In genomic region chr12:85813599-85813998, GRCm38 (mm10) we compare ENCODE assay signal across 9 mouse cellular contexts. TPM values are rescaled to one million over a fixed set of nuclear protein-coding genes. Genes with fewer than 3 reads are reported as not detected.
DNase-seq lines count a peak whose midpoint lies in the region; ATAC-seq and TF ChIP-seq lines count a peak whose summit lies in the region.
"Had no signal": no experiment of that assay in that cellular context is flagged by ENCODE, and none has a peak within 500 bp of the region (broad histone marks: within the 10 kb centered on the region; RNA-seq: fewer than 3 reads in every experiment).

No protein-coding gene starts in this region.

- no peaks in the 10 kb centered on the region for H3K9me3 ChIP-seq in neural tube, embryonic 12.5 days
- no peaks in the 10 kb centered on the region for H3K9me3 ChIP-seq in neural tube, embryonic 15.5 days (replicated peaks)
- no peaks in the 10 kb centered on the region for H3K9me3 ChIP-seq in heart, postnatal 0 days (replicated peaks; ENCODE audit: control insufficient read depth, low read length)
- H3K9me3 ChIP-seq in stomach, postnatal 0 days (ENCODE audit: control insufficient read depth, low read length), result no peaks in the 10 kb centered on the region
- H3K9me3 ChIP-seq in limb, embryonic 10.5 days (replicated peaks), result no peaks in the 10 kb centered on the region

- no peak overlapping the region for H3K4me3 ChIP-seq in neural tube, embryonic 12.5 days
- H3K4me3 ChIP-seq in neural tube, embryonic 15.5 days (replicated peaks), result no peak overlapping the region
- no peak overlapping the region for H3K4me3 ChIP-seq in heart, postnatal 0 days (ENCODE audit: low read depth, low read length)
- no peak overlapping the region for H3K4me3 ChIP-seq in liver, adult 2 months (ENCODE audit: insufficient read depth, low read depth, low read length)
- H3K4me3 ChIP-seq in stomach, postnatal 0 days (ENCODE audit: low read depth, low read length), result no peak overlapping the region
- no peak overlapping the region for H3K4me3 ChIP-seq in limb, embryonic 10.5 days
- H3K4me3 ChIP-seq: myocyte had no signal

- no peak overlapping the region for H3K27ac ChIP-seq in neural tube, embryonic 12.5 days
- no peak overlapping the region for H3K27ac ChIP-seq in neural tube, embryonic 15.5 days (replicated peaks)
- peak overlapping the region; percentile 78 for H3K27ac ChIP-seq in heart, postnatal 0 days (ENCODE audit: low read depth)
- 0 out of 2 replicates have a peak overlapping the region, but pooled peaks have one; percentile 32 for H3K27ac ChIP-seq in liver, adult 2 months (replicated peaks; ENCODE audit: insufficient read depth, low read depth, low read length)
- H3K27ac ChIP-seq in stomach, postnatal 0 days (replicated peaks), result no peak overlapping the region
- no peak overlapping the region for H3K27ac ChIP-seq in limb, embryonic 10.5 days

- H3K36me3 ChIP-seq in neural tube, embryonic 12.5 days, result peaks cover 50% of the 10 kb centered on the region
- peaks cover 44% of the 10 kb centered on the region for H3K36me3 ChIP-seq in neural tube, embryonic 15.5 days
- H3K36me3 ChIP-seq in heart, postnatal 0 days (replicated peaks; ENCODE audit: control insufficient read depth, insufficient read depth, low read length), result peaks cover 26% of the 10 kb centered on the region
- H3K36me3 ChIP-seq in liver, adult 2 months (ENCODE audit: control insufficient read depth, insufficient read depth, low read length), result peaks cover 26% of the 10 kb centered on the region
- H3K36me3 ChIP-seq in stomach, postnatal 0 days (ENCODE audit: control insufficient read depth, insufficient read depth, low read length), result peaks cover 15% of the 10 kb centered on the region
- H3K36me3 ChIP-seq in limb, embryonic 10.5 days, result peaks cover 81% of the 10 kb centered on the region

- H3K4me2 ChIP-seq in neural tube, embryonic 12.5 days (replicated peaks), result no peak overlapping the region
- H3K4me2 ChIP-seq in neural tube, embryonic 15.5 days, result no peak overlapping the region
- H3K4me2 ChIP-seq in heart, postnatal 0 days (ENCODE audit: low read depth, low read length), result no peak overlapping the region
- no peak overlapping the region for H3K4me2 ChIP-seq in stomach, postnatal 0 days (replicated peaks; ENCODE audit: low read depth)

- 0 out of 2 replicates have a peak overlapping the region, but pooled peaks have one; percentile 21 for H3K9ac ChIP-seq in neural tube, embryonic 12.5 days
- no peak overlapping the region for H3K9ac ChIP-seq in neural tube, embryonic 15.5 days (replicated peaks)
- H3K9ac ChIP-seq in heart, postnatal 0 days (replicated peaks; ENCODE audit: low read depth, low read length), result no peak overlapping the region
- no peak overlapping the region for H3K9ac ChIP-seq in liver, adult 2 months (ENCODE audit: low read depth, low read length)
- no peak overlapping the region for H3K9ac ChIP-seq in stomach, postnatal 0 days (ENCODE audit: low read length)

- whole genome bisulfite sequencing in neural tube, embryonic 12.5 days, result 79% methylated on average over 2 of the region's 2 CpGs
- 73% methylated on average over 2 of the region's 2 CpGs for WGBS in neural tube, embryonic 15.5 days
- 38% methylated on average over 2 of the region's 2 CpGs for WGBS in heart, postnatal 0 days
- 13% methylated on average over 2 of the region's 2 CpGs for WGBS in liver, adult 2 months
- WGBS in stomach, postnatal 0 days, result 57% methylated on average over 2 of the region's 2 CpGs
- 81% methylated on average over 2 of the region's 2 CpGs for WGBS in limb, embryonic 10.5 days

- ATAC-seq in neural tube, embryonic 12.5 days (ENCODE audit: low FRiP score, low read depth), result no peak
- no peak; the same call in 1 of the 2 replicates for ATAC-seq in neural tube, embryonic 15.5 days (ENCODE audit: low FRiP score)
- peak; percentile 47 for ATAC-seq in heart, postnatal 0 days (ENCODE audit: insufficient read depth, low read depth)
- ATAC-seq in stomach, postnatal 0 days (ENCODE audit: low FRiP score, low TSS enrichment), result peak; percentile 67

- TF ChIP-seq EP300 in heart, postnatal 0 days (IDR thresholded peaks at IDR 0.05; ENCODE audit: low read depth), result peak; percentile 59; the same call in 1 of the 2 replicates
- no peak for TF ChIP-seq EP300 in stomach, postnatal 0 days (optimal IDR thresholded peaks at IDR 0.05)

- TF ChIP-seq POLR2A in liver, adult 2 months (IDR thresholded peaks at IDR 0.05; ENCODE audit: extremely low read depth, insufficient read depth, low read length), result no peak

- no peaks in the 10 kb centered on the region for H3K4me1 ChIP-seq in neural tube, embryonic 12.5 days
- 0 out of 2 replicates have a peak, but pooled peaks cover 2% of the 10 kb centered on the region for H3K4me1 ChIP-seq in neural tube, embryonic 15.5 days
- H3K4me1 ChIP-seq in heart, postnatal 0 days (ENCODE audit: control insufficient read depth, insufficient read depth), result peaks cover 27% of the 10 kb centered on the region
- H3K4me1 ChIP-seq in liver, adult 2 months (ENCODE audit: control insufficient read depth, insufficient read depth, low read length), result peaks cover 10% of the 10 kb centered on the region
- no peaks in the 10 kb centered on the region for H3K4me1 ChIP-seq in stomach, postnatal 0 days (replicated peaks; ENCODE audit: control insufficient read depth, insufficient read depth)
- H3K4me1 ChIP-seq in limb, embryonic 10.5 days, result no peaks in the 10 kb centered on the region

- DNase-seq in heart, postnatal 0 days (ENCODE audit: low spot score), result peak; percentile 26
- peak; percentile 85 for DNase-seq in liver, adult 2 months (ENCODE audit: extremely low read depth, low read depth, low spot score)
- DNase-seq in stomach, postnatal 0 days (ENCODE audit: low spot score), result peak; percentile 33
- no peak for DNase-seq in limb, embryonic 10.5 days (ENCODE audit: low spot score)
- no peak for DNase-seq in adipocyte (ENCODE audit: low spot score)
- DNase-seq in urinary bladder, postnatal 10 days (ENCODE audit: low spot score), result no peak

- H3K79me2 ChIP-seq in liver, adult 2 months (ENCODE audit: control insufficient read depth, insufficient read depth, low read length), result no peaks in the 10 kb centered on the region

- no peak for TF ChIP-seq CTCF in heart, postnatal 0 days (IDR thresholded peaks at IDR 0.05; ENCODE audit: low read depth)
- TF ChIP-seq CTCF in liver, adult 2 months (IDR thresholded peaks at IDR 0.05; ENCODE audit: low read depth, low read length), result no peak
- TF ChIP-seq CTCF in stomach, postnatal 0 days (IDR thresholded peaks at IDR 0.05; ENCODE audit: low read depth), result no peak

- H3K27me3 ChIP-seq in neural tube, embryonic 12.5 days (replicated peaks), result no peaks in the 10 kb centered on the region
- H3K27me3 ChIP-seq in neural tube, embryonic 15.5 days (replicated peaks), result no peaks in the 10 kb centered on the region
- H3K27me3 ChIP-seq in heart, postnatal 0 days (ENCODE audit: control insufficient read depth, insufficient read depth, low read length), result no peaks in the 10 kb centered on the region
- H3K27me3 ChIP-seq in liver, adult 2 months (ENCODE audit: control insufficient read depth, insufficient read depth, low read length), result no peaks in the 10 kb centered on the region
- no peaks in the 10 kb centered on the region for H3K27me3 ChIP-seq in stomach, postnatal 0 days (ENCODE audit: control insufficient read depth, insufficient read depth, low read length)
- H3K27me3 ChIP-seq in limb, embryonic 10.5 days (ENCODE audit: low read depth, poor library complexity, severe bottlenecking), result no peaks in the 10 kb centered on the region

RNA-seq across cellular contexts. Expression of gene Erg28, which starts 10.8 kb away (rescaled TPM):
- polyA plus RNA-seq in neural tube, embryonic 12.5 days (2016; fragmentation: Nextera tagmentation; extraction: Ambion mirVana), result 86.5 and 91.1 TPM in 2 replicates
- polyA plus RNA-seq in neural tube, embryonic 15.5 days (2015; fragmentation: Nextera tagmentation; extraction: Ambion mirVana), result 109 and 110 TPM in 2 replicates
- total RNA-seq in heart, postnatal 0 days (2014; rRNA removed; ENCODE audit: low replicate concordance), result 14.2 and 28.8 TPM in 2 replicates
- polyA plus RNA-seq in heart, postnatal 0 days (2015; fragmentation: Nextera tagmentation; extraction: Ambion mirVana), result 27.7 and 30.2 TPM in 2 replicates
- total RNA-seq in liver, adult 2 months (2014; rRNA removed), result 87.0 and 90.1 TPM in 2 replicates
- 127 and 130 TPM in 2 replicates for polyA plus RNA-seq in liver, adult 2 months (2012; rRNA removed)
- 98.1 and 102 TPM in 2 replicates for polyA plus RNA-seq in stomach, postnatal 0 days (2015; fragmentation: Nextera tagmentation; extraction: Ambion mirVana)
- polyA plus RNA-seq in limb, embryonic 10.5 days (2016; fragmentation: Nextera tagmentation; extraction: Ambion mirVana), result 109 and 112 TPM in 2 replicates

RNA-seq across cellular contexts. Expression of gene Ttll5, which starts 10.9 kb away (rescaled TPM):
- 12.7 and 17.1 TPM in 2 replicates for polyA plus RNA-seq in neural tube, embryonic 12.5 days (2016; fragmentation: Nextera tagmentation; extraction: Ambion mirVana)
- 10.7 and 14.9 TPM in 2 replicates for polyA plus RNA-seq in neural tube, embryonic 15.5 days (2015; fragmentation: Nextera tagmentation; extraction: Ambion mirVana)
- 16.8 and 21.2 TPM in 2 replicates for total RNA-seq in heart, postnatal 0 days (2014; rRNA removed; ENCODE audit: low replicate concordance)
- 5.9 and 6.3 TPM in 2 replicates for polyA plus RNA-seq in heart, postnatal 0 days (2015; fragmentation: Nextera tagmentation; extraction: Ambion mirVana)
- 12.1 and 13.1 TPM in 2 replicates for total RNA-seq in liver, adult 2 months (2014; rRNA removed)
- 6.7 and 7.6 TPM in 2 replicates for polyA plus RNA-seq in liver, adult 2 months (2012; rRNA removed)
- polyA plus RNA-seq in stomach, postnatal 0 days (2015; fragmentation: Nextera tagmentation; extraction: Ambion mirVana), result 3.7 and 4.8 TPM in 2 replicates
- 18.9 and 22.4 TPM in 2 replicates for polyA plus RNA-seq in limb, embryonic 10.5 days (2016; fragmentation: Nextera tagmentation; extraction: Ambion mirVana)

Comparison
In these comparisons a context has a peak if more than half of its experiments do, and no peak if none do; other contexts are left out.
1. ATAC-seq: peak in heart, postnatal 0 days (single experiment) and stomach, postnatal 0 days (single experiment); none in neural tube, embryonic 12.5 days (single experiment) and neural tube, embryonic 15.5 days (single experiment).
2. H3K27ac ChIP-seq: peak in heart, postnatal 0 days (single experiment) and liver, adult 2 months (single experiment); none in neural tube, embryonic 12.5 days (single experiment), neural tube, embryonic 15.5 days (single experiment), stomach, postnatal 0 days (single experiment) and limb, embryonic 10.5 days (single experiment).
3. DNase-seq: peak in heart, postnatal 0 days (single experiment), liver, adult 2 months (single experiment) and stomach, postnatal 0 days (single experiment); none in limb, embryonic 10.5 days (single experiment), adipocyte (single experiment) and urinary bladder, postnatal 10 days (single experiment).